29 mouse cellular contexts compared by ENCODE assay signal in the genomic region with DNA sequence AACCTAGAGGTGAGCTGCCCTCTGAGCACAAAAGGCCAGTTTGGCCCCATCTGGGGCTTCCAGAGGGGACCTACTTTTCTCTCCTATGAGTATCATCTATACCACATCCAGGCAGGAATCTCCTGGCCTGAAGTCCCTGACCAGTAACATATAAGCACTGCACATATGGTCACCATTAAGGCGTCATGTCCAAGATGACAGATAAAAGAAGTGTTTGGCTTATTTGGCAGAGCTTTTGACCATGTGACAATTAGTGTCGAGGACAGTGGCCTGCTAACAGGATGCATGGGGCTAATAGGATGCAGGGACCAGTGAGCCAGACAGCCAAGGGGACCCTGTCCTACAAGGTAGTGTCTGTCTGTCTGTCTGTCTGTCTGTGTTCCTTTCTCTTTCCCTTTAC. TPM values are rescaled to one million over a fixed set of nuclear protein-coding genes. Genes with fewer than 3 reads are reported as not detected.
A peak's percentile ranks its signal among the peaks of the same experiment; 100 is the strongest.
DNase-seq lines count a peak whose midpoint lies in the region; ATAC-seq lines count a peak whose summit lies in the region.
"Had no signal": no experiment of that assay in that cellular context is flagged by ENCODE, and none has a peak within 500 bp of the region (broad histone marks: within the 10 kb centered on the region; RNA-seq: fewer than 3 reads in every experiment).

No protein-coding gene starts in this region.

- no peak overlapping the region for H3K27ac ChIP-seq in midbrain, embryonic 11.5 days (ENCODE audit: low read depth, low read length)
- H3K27ac ChIP-seq in midbrain, embryonic 15.5 days: no peak overlapping the region
- peak overlapping the region; percentile 80; the same call in 1 of the 2 replicates for H3K27ac ChIP-seq in limb, embryonic 12.5 days
- H3K27ac ChIP-seq: forebrain, embryonic 12.5 days; hindbrain, embryonic 15.5 days; kidney, embryonic 15.5 days; liver, embryonic 12.5 days; macrophage; neural tube, embryonic 15.5 days; stomach, embryonic 15.5 days had no signal

- WGBS in midbrain, embryonic 11.5 days: 75% methylated on average over 2 of the region's 2 CpGs
- 77% methylated on average over 2 of the region's 2 CpGs for WGBS in midbrain, embryonic 15.5 days
- 21% methylated on average over 2 of the region's 2 CpGs for WGBS in limb, embryonic 12.5 days

- ATAC-seq in midbrain, embryonic 11.5 days (ENCODE audit: low FRiP score): no peak
- no peak for ATAC-seq in midbrain, embryonic 15.5 days (replicated peaks)
- ATAC-seq in limb, embryonic 12.5 days (ENCODE audit: insufficient number of reproducible peaks, insufficient read depth, low FRiP score, low TSS enrichment, low read depth): no peak
- ATAC-seq: liver, embryonic 12.5 days; liver, postnatal 0 days; lung, postnatal 0 days had no signal

- peaks cover 11% of the 10 kb centered on the region for H3K4me1 ChIP-seq in midbrain, embryonic 11.5 days (ENCODE audit: control insufficient read depth, insufficient read depth, low read length)
- peaks cover 20% of the 10 kb centered on the region for H3K4me1 ChIP-seq in midbrain, embryonic 15.5 days
- H3K4me1 ChIP-seq in limb, embryonic 12.5 days (replicated peaks): peaks cover 72% of the 10 kb centered on the region
- H3K4me1 ChIP-seq: liver, embryonic 12.5 days had no signal

- DNase-seq in embryo, embryonic 10 days (ENCODE audit: low spot score): peak; percentile 51
- DNase-seq in embryo, embryonic 9.5 days (ENCODE audit: extremely low spot score): no peak
- DNase-seq in midbrain, embryonic 11.5 days (ENCODE audit: low spot score, missing footprints): peak; percentile 80
- no peak for DNase-seq in frontal cortex, postnatal 14 days (ENCODE audit: low spot score in 2 of 2)
- no peak for DNase-seq in left cerebral cortex, adult 11 months (ENCODE audit: low spot score)
- DNase-seq: adrenal gland, postnatal 10 days; cerebellum, adult 8-10 months; forebrain, postnatal 0 days; gastrocnemius, postnatal 10 days; heart, postnatal 10 days; kidney, adult 18-20 months; left cerebral cortex, postnatal 4 days; liver, postnatal 0 days; midbrain, embryonic 14.5 days; right cerebral cortex, postnatal 25 days had no signal

- no peaks in the 10 kb centered on the region for H3K36me3 ChIP-seq in midbrain, embryonic 11.5 days (ENCODE audit: control insufficient read depth, insufficient read depth, low read length)
- H3K36me3 ChIP-seq in midbrain, embryonic 15.5 days (replicated peaks): no peaks in the 10 kb centered on the region
- H3K36me3 ChIP-seq in limb, embryonic 12.5 days: 0 out of 2 replicates have a peak, but pooled peaks cover 10% of the 10 kb centered on the region
- H3K36me3 ChIP-seq: forebrain, embryonic 12.5 days; heart, embryonic 13.5 days; hindbrain, embryonic 15.5 days; kidney, embryonic 15.5 days; liver, embryonic 12.5 days; neural tube, embryonic 15.5 days; stomach, embryonic 15.5 days had no signal

- no peaks in the 10 kb centered on the region for H3K9me3 ChIP-seq in midbrain, embryonic 11.5 days (ENCODE audit: control insufficient read depth, low read length)
- no peaks in the 10 kb centered on the region for H3K9me3 ChIP-seq in midbrain, embryonic 15.5 days
- no peaks in the 10 kb centered on the region for H3K9me3 ChIP-seq in limb, embryonic 12.5 days
- H3K9me3 ChIP-seq: forebrain, embryonic 12.5 days; heart, embryonic 13.5 days; hindbrain, embryonic 15.5 days; kidney, embryonic 15.5 days; liver, embryonic 12.5 days; neural tube, embryonic 15.5 days; stomach, embryonic 15.5 days had no signal

- no peaks in the 10 kb centered on the region for H3K27me3 ChIP-seq in midbrain, embryonic 11.5 days (ENCODE audit: control insufficient read depth, insufficient read depth, low read length)
- no peaks in the 10 kb centered on the region for H3K27me3 ChIP-seq in midbrain, embryonic 15.5 days (replicated peaks)
- peaks cover 3% of the 10 kb centered on the region; the same call in 1 of the 2 replicates for H3K27me3 ChIP-seq in limb, embryonic 12.5 days
- H3K27me3 ChIP-seq: CH12.LX; hindbrain, embryonic 15.5 days; liver, embryonic 12.5 days; stomach, embryonic 15.5 days had no signal

- no peak overlapping the region for H3K4me2 ChIP-seq in midbrain, embryonic 11.5 days
- H3K4me2 ChIP-seq in midbrain, embryonic 15.5 days: no peak overlapping the region
- H3K4me2 ChIP-seq in limb, embryonic 12.5 days: no peak overlapping the region
- H3K4me2 ChIP-seq: forebrain, embryonic 12.5 days; heart, embryonic 13.5 days; hindbrain, embryonic 15.5 days; kidney, embryonic 15.5 days; liver, embryonic 12.5 days; neural tube, embryonic 15.5 days; stomach, embryonic 15.5 days had no signal

- H3K4me3 ChIP-seq in midbrain, embryonic 11.5 days (ENCODE audit: low read depth, low read length): no peak overlapping the region
- H3K4me3 ChIP-seq in midbrain, embryonic 15.5 days: no peak overlapping the region
- H3K4me3 ChIP-seq in limb, embryonic 12.5 days (replicated peaks): no peak overlapping the region
- H3K4me3 ChIP-seq: forebrain, embryonic 12.5 days; heart, embryonic 13.5 days; hindbrain, embryonic 15.5 days; kidney, embryonic 15.5 days; liver, embryonic 12.5 days; neural tube, embryonic 15.5 days; stomach, embryonic 15.5 days had no signal

- H3K9ac ChIP-seq in midbrain, embryonic 11.5 days (ENCODE audit: low read length): no peak overlapping the region
- no peak overlapping the region for H3K9ac ChIP-seq in midbrain, embryonic 15.5 days
- no peak overlapping the region for H3K9ac ChIP-seq in limb, embryonic 12.5 days (replicated peaks)
- H3K9ac ChIP-seq: forebrain, embryonic 12.5 days; forebrain, postnatal 0 days; heart, embryonic 13.5 days; hindbrain, embryonic 15.5 days; kidney, embryonic 15.5 days; liver, embryonic 12.5 days; liver, postnatal 0 days; neural tube, embryonic 15.5 days; stomach, embryonic 15.5 days had no signal

RNA-seq across cellular contexts. Expression of gene B230104I21Rik, which starts 50.0 kb away (rescaled TPM):
- not detected in 2 replicates for polyA plus RNA-seq in midbrain, embryonic 11.5 days (2014; fragmentation: Nextera tagmentation; extraction: Ambion mirVana)
- not detected in 2 replicates for polyA plus RNA-seq in midbrain, embryonic 15.5 days (2015; fragmentation: Nextera tagmentation; extraction: Ambion mirVana)
- 0.33 TPM in 1 of 2 replicates, not detected in the other for polyA plus RNA-seq in limb, embryonic 12.5 days (2016; fragmentation: Nextera tagmentation; extraction: Ambion mirVana)
- polyA plus RNA-seq: C2C12; forebrain, postnatal 0 days; gonadal fat pad, adult 2 months; heart, embryonic 13.5 days; hindbrain, embryonic 15.5 days; kidney, embryonic 15.5 days; liver, embryonic 12.5 days; liver, postnatal 0 days; lung, postnatal 0 days; macrophage; midbrain, embryonic 14.5 days; neural tube, embryonic 15.5 days; stomach, embryonic 15.5 days had no signal

Comparison
In these comparisons a context has a peak if more than half of its experiments do, and no peak if none do; other contexts are left out.
1. DNase-seq: peak in embryo, embryonic 10 days (single experiment) and midbrain, embryonic 11.5 days (single experiment); none in embryo, embryonic 9.5 days (single experiment), frontal cortex, postnatal 14 days (0 of 2) and left cerebral cortex, adult 11 months (single experiment).